Mouse (Mus musculus) heart, postnatal 4 days (tissue): ENCODE measurements at regions not wholly inside any gene's neighbourhood (a gene's known extent, or its start where the extent isn't known, plus 50 kb on each side); places are given as distances from the start of the nearest gene placed in this dataset.

Experiments
- DNase-seq: peaks from one replicate; pipeline ENCODE4 v3.0.0; 2021

- no peak for DNase-seq
Observed at GRCm38 (mm10) chr3:128221625-128222024, 325.5 kb upstream of the Fam241a start.

- no peak for DNase-seq
Observed at GRCm38 (mm10) chr3:128220776-128221550, 324.8 kb upstream of the Fam241a start.

DNA sequence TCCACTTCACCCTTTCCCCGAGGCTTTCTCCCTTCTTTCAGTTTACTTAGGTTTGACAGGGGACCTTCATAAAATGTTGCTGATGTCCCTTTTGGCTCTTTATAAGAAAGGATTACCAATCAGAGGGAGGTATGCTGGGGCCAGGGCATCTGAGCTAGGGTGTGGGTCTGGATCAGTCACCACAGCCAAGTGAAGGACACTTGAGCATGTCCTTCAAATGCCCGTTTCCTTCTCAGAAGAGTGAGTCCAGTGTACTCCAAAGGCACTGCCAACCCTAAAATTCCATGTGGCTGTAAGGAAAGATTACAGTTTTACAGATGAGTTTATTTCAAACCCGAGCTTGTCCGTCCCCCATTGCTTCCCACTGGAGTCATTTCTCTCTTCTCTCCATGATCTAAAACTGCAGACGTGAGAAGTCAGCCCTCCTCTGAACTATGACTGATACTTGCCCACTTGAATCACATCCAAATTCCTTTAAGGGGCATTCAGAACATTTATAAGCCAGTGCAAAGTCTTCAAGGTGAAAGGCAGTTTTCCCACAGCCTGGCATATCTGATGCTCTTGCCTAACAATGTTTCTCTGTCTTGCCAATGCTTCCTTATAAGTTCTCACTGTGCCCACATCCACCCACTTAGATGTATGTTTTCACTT lies 321.8 kb upstream of the Fam241a start:
- DNase-seq = no peak

DNA sequence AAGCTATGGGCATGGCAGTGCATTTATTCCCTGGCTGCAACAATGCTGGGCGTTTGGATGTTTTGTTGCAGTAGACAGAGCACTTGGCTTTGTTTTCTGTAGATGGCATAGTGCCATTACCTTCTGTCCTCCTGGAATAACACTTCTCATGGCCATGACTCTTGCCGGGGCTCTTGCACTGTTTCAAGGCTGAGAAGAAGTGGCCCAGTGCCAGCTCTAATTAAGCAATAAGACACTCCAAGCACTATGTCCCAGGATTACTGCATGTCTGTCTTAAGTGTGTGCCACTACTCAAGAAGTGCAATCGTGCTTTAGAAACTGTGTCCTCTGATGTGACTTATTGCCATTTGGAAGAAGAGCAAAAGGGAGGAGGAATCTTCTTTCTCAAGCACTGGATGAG lies 316.1 kb upstream of the Fam241a start:
- DNase-seq = peak; percentile 11

DNA sequence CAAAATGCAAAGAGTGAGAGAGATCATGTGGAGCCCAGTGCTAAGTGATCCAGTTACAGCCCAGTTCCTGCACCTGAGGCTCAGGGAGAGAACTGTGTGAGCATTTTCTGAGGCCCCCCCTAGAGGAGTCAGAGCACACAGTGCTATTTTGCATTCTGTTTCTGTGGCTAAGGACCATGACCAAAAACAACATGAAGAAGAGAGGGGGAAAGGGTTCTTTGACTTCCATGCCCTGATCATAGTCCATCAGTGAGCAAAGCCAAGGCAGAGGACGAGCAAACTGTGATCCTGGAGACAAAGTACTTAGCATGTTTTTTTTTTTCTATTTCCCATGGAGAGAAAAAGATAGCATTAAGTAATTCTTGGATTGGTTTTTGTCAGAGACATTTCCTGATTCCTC lies 314.5 kb upstream of the Fam241a start:
- no peak for DNase-seq

DNA sequence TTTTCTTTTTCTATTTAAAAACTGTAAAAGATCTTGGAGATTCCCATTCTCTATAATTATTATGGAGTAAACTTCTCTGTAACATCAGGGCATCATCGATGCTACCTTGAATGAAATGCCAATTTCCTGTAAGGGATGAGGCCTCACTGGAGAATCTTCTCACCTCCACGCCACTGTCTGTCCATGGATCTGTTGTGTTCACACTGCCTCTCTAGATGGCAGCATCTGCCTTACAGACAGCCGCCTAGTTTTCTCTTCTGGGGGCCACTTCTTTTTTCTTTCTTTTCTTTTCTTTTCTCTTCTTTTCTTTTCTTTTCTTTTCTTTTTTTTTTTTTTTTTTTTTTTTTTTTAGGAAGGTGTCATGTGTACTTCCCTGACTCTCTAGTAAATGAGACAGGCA lies 310.8 kb upstream of the Fam241a start:
- no peak for DNase-seq

- DNase-seq = no peak
Observed at GRCm38 (mm10) chr3:128206483-128206882, 310.4 kb upstream of the Fam241a start.

GRCm38 (mm10) chr3:128200574-128201235 lies 304.6 kb upstream of the Fam241a start:
- DNase-seq = no peak

DNA sequence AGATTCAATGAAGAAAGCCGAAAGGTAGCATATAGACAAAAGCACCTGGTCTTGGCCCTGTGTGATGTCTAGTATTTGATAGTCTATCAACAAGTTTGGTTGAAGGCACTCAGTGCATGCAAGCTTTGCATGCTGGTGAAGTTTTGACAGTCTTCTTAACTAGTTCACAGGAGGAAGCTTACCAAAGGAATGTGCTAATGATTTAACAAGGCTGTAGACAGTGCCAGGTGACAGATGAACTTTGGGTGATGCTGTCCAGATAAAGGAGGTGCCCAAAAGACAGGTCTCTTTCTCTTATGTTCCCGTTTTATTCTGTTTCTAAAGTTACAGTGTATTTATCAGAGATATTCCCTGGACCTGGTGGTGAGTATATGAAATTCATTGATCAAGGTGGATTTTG lies 303.3 kb upstream of the Fam241a start:
- DNase-seq = no peak

DNA sequence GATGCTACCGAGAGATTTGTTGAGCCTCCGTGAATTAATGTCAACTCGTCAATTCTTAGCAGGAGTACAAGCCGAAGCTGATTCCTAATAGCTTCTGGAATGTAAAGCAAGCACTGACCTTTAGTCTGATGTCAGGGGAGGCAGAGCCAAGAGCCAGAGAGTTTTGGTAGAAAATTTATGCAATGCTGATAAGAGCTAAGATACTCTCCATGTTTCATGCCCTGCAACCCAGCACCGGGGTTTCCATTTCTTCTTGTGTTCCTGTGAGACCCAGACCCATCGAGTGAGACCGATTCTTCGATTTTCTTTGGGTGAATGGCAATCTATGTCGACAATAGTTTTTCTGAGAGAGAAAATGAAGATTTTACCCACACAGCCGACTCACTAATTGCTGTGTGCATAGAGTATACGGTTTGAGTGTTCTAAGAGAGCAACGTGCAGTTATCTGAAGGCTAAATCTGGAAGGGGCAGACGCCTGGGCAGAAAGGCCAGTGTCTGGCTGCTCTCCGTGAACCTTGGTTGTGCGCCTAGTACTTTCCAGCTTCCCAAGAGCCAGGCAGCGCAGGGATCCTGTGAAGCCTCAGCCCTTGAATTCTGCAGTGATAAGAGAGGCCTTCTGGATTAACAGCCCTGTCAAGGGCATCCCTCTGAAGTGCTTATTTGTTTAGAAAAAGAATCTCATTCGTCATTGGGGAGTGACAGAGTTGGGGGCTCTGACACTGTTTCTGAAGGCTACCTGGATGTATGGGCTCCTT lies 296.1 kb upstream of the Fam241a start:
- no peak for DNase-seq

DNA sequence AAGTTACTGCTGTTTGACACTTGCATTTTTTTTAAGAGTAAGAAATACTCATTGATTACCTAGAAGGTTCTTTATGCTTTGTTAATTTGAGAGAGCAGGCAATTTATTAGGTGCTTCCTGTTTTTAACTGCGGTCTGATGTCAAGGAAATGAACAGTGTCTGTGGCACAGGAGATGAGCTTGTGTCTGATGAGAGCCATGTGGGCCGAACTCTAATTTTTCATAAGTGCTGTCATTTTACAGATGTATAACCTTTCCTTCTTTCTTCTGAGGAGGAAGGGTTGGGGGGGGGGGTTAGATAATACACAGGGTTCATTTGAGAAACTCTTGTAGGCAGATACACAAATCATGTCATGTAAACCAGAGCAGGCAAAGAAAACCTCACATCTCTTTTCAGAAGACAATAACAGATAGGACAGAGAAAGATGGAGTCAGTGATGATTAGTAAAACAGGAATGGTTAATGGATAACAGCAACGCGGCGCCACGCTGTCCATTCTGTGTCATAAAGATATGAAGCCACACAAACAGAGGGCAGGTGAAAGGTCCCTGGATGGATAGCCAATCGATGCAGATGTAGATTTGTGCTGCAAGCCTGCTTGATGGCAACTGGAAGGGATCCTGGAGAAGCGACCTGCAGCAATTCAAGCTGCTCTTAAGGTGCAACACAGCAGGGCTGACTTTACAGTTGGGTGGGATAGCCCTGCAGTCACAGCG lies 291.4 kb upstream of the Fam241a start:
- no peak for DNase-seq

DNA sequence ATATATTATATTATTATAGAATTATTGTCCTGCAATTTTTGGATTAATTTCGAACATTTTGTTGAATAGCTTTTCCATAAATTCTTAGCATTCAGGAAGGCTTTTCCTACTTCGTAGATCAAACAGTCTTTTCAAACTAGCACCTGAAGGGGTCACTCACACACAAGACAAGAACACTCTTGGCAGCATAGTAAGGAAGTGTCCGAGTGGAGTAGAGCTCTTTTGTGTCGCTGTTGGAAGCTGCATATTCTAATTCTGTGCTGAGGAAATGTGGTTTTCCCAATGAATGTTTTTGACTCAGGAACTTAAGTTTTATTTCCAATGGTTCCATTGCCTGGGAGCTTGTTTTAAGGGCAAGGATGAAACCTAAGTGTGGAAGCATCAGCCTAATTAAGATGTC lies 290.2 kb upstream of the Fam241a start:
- peak; percentile 33 for DNase-seq

GRCm38 (mm10) chr3:128181221-128181908 lies 285.2 kb upstream of the Fam241a start:
- no peak for DNase-seq

GRCm38 (mm10) chr3:128149216-128149615 lies 253.1 kb upstream of the Fam241a start:
- no peak for DNase-seq

- DNase-seq = no peak
Observed at GRCm38 (mm10) chr3:128145329-128145728, 249.2 kb upstream of the Fam241a start.

GRCm38 (mm10) chr3:128127836-128128235 lies 231.7 kb upstream of the Fam241a start:
- no peak for DNase-seq

- no peak for DNase-seq
Observed at GRCm38 (mm10) chr3:128126664-128127063, 230.5 kb upstream of the Fam241a start.

- DNase-seq = no peak
Observed at GRCm38 (mm10) chr3:128122111-128122510, 226.0 kb upstream of the Fam241a start.

DNA sequence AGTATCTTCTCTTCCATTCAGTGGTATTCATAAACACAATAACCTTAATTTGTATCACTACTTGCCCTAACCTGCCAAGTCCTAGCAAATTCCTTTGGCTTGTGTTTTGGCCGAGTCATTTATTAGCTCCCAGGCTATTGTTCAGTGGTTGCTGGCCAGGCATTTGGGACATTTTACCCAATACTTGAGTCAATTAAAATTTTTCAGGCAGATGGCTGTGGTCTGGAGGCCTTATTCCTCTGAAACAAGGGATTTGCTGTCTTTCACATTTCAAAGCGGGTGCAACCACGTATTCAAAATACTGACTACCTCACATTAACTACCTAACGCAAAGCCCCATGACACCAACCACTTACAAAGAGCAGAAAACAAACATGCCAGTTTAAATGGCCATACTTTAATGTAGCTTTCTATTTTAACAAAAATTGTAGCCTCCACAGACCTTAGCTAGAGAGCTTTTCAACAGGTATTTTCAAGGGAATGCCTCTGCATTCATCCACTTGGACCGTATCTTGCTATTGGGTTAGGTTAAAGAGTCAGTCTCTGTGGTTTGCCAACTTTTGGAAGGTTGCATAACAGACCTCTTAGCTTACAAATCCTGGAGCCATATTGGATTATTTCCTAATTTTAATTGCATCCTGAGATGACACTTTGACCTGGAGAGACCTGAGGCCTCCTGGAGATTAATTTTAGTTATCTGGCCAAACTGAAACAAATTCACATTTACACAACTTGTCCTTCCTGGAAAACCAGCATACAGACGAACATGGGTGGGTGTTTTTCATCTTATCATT lies 224.7 kb upstream of the Fam241a start:
- no peak for DNase-seq

DNA sequence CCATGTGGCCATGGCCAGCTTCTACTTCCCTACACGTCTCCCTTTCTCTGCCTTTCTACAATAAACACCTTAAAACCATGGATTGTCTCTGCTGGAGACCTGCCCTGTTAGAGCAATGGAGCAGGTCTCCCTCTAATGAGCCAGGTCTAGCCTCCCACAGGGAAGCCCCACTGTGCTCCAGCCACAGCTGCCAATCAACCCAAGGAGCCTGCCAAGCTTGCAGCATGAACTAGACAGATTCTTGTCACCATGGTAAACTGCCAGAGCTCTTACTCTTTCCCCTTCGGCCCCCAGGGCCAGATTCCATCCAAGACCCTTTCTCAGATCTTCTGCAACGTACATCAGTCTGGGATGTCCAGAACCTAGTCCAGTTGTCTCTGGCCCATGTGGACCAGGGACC lies 217.1 kb upstream of the Fam241a start:
- DNase-seq = no peak

DNA sequence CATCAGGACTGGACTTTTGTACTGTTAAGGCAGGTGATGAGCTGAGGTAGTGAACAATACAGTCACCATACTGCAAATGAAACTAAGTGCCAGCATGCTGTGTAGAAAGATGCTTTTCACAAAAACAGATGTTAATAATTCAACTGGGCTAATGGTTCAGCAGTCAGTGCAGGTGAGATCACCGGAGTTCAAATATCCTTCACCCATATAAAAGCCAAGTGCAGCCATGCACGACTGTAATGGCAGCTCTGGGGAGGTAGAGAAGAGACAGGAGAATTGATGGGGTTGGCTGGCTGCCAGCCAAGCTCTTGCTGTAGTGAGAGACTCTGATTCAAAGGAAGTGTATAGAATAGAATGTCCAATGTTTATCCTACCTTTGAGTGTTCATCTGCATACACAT lies 214.3 kb upstream of the Fam241a start:
- DNase-seq = no peak
